In genomic region chr5:116420213-116420612, GRCm38 (mm10) we compare ENCODE assay signal across 11 mouse cellular contexts. TPM values are rescaled to one million over a fixed set of nuclear protein-coding genes. Genes with fewer than 3 reads are reported as not detected.
A peak's percentile ranks its signal among the peaks of the same experiment; 100 is the strongest.
DNase-seq lines count a peak whose midpoint lies in the region; ATAC-seq and TF ChIP-seq lines count a peak whose summit lies in the region.
"Had no signal": no experiment of that assay in that cellular context is flagged by ENCODE, and none has a peak within 500 bp of the region (broad histone marks: within the 10 kb centered on the region; RNA-seq: fewer than 3 reads in every experiment).

No protein-coding gene starts in this region.

- no peak for TF ChIP-seq EP300 in lung, postnatal 0 days (IDR thresholded peaks at IDR 0.05)
- no peak for TF ChIP-seq EP300 in stomach, postnatal 0 days (optimal IDR thresholded peaks at IDR 0.05)

- peak overlapping the region; percentile 93 for H3K27ac ChIP-seq in gastrocnemius, adult 2 months
- H3K27ac ChIP-seq in lung, postnatal 0 days (ENCODE audit: low read length), result peak overlapping the region; percentile 85
- peak overlapping the region; percentile 49; the same call in 1 of the 2 replicates for H3K27ac ChIP-seq in liver, embryonic 12.5 days
- peak overlapping the region; percentile 93 for H3K27ac ChIP-seq in stomach, postnatal 0 days (replicated peaks)

- no peaks in the 10 kb centered on the region for H3K9me3 ChIP-seq in lung, postnatal 0 days (ENCODE audit: low read length)
- H3K9me3 ChIP-seq in liver, embryonic 12.5 days (replicated peaks), result no peaks in the 10 kb centered on the region
- no peaks in the 10 kb centered on the region for H3K9me3 ChIP-seq in stomach, postnatal 0 days (ENCODE audit: control insufficient read depth, low read length)

- H3K27me3 ChIP-seq in lung, postnatal 0 days (replicated peaks; ENCODE audit: insufficient read depth, low read length), result no peaks in the 10 kb centered on the region
- H3K27me3 ChIP-seq in liver, embryonic 12.5 days (replicated peaks), result peaks cover 7% of the 10 kb centered on the region; the same call in 1 of the 2 replicates
- no peaks in the 10 kb centered on the region for H3K27me3 ChIP-seq in stomach, postnatal 0 days (ENCODE audit: control insufficient read depth, insufficient read depth, low read length)

- WGBS in lung, postnatal 0 days, result 96% methylated on average over 1 of the region's 1 CpGs
- WGBS in liver, embryonic 12.5 days (ENCODE audit: insufficient replicate concordance), result 80% methylated on average over 1 of the region's 1 CpGs
- WGBS in stomach, postnatal 0 days, result 80% methylated on average over 1 of the region's 1 CpGs

- DNase-seq in gastrocnemius, adult 2 months, result peak; percentile 25
- no peak for DNase-seq in gastrocnemius, postnatal 14 days
- DNase-seq in lung, postnatal 0 days (ENCODE audit: low spot score), result no peak
- DNase-seq in lung, postnatal 10 days, result no peak
- DNase-seq in stomach, postnatal 0 days (ENCODE audit: low spot score), result no peak
- DNase-seq in cerebellum, adult 9-10 months, result no peak
- DNase-seq in frontal cortex, postnatal 36 days (ENCODE audit: low spot score in 2 of 2), result no peak
- DNase-seq: cerebellum, postnatal 14 days; left cerebral cortex, postnatal 4 days; thymus, adult 2 months had no signal

- H3K4me2 ChIP-seq in lung, postnatal 0 days (replicated peaks; ENCODE audit: low read depth, low read length), result peak overlapping the region; percentile 55
- H3K4me2 ChIP-seq in liver, embryonic 12.5 days, result peak overlapping the region; percentile 2; the same call in 1 of the 2 replicates
- H3K4me2 ChIP-seq in stomach, postnatal 0 days (replicated peaks; ENCODE audit: low read depth), result peak overlapping the region; percentile 56

- H3K4me3 ChIP-seq in gastrocnemius, adult 2 months, result peak overlapping the region; percentile 94
- peak overlapping the region; percentile 26 for H3K4me3 ChIP-seq in lung, postnatal 0 days (ENCODE audit: low read depth, low read length)
- H3K4me3 ChIP-seq in liver, embryonic 12.5 days, result no peak overlapping the region
- H3K4me3 ChIP-seq in stomach, postnatal 0 days (ENCODE audit: low read depth, low read length), result peak overlapping the region; percentile 29

- TF ChIP-seq CTCF in gastrocnemius, adult 2 months (IDR thresholded peaks at IDR 0.05), result no peak
- TF ChIP-seq CTCF in lung, postnatal 0 days (IDR thresholded peaks at IDR 0.05), result no peak
- no peak for TF ChIP-seq CTCF in stomach, postnatal 0 days (IDR thresholded peaks at IDR 0.05; ENCODE audit: low read depth)

- H3K36me3 ChIP-seq in lung, postnatal 0 days (ENCODE audit: insufficient read depth, low read length), result no peaks in the 10 kb centered on the region
- H3K36me3 ChIP-seq in liver, embryonic 12.5 days, result no peaks in the 10 kb centered on the region
- no peaks in the 10 kb centered on the region; the same call in 1 of the 2 replicates for H3K36me3 ChIP-seq in stomach, postnatal 0 days (ENCODE audit: control insufficient read depth, insufficient read depth, low read length)

- peak overlapping the region; percentile 48; the same call in 1 of the 2 replicates for H3K9ac ChIP-seq in lung, postnatal 0 days (replicated peaks; ENCODE audit: low read depth)
- no peak overlapping the region for H3K9ac ChIP-seq in liver, embryonic 12.5 days
- 0 out of 2 replicates have a peak overlapping the region, but pooled peaks have one; percentile 55 for H3K9ac ChIP-seq in stomach, postnatal 0 days (ENCODE audit: low read length)

- intact Hi-C loops in gastrocnemius, adult 2 months (cut with DNase I), result loop anchor here (10.0 kb wide), 1 partner anchor 385 kb away; no protein-coding TSS in a partner anchor
- intact Hi-C loops in gastrocnemius, postnatal 14 days (cut with DNase I; ENCODE audit: low total_unique reads), result no loop called here

- peaks cover 5% of the 10 kb centered on the region; the same call in 1 of the 2 replicates for H3K4me1 ChIP-seq in lung, postnatal 0 days (ENCODE audit: insufficient read depth, low read depth, low read length)
- 0 out of 2 replicates have a peak, but pooled peaks cover 10% of the 10 kb centered on the region for H3K4me1 ChIP-seq in liver, embryonic 12.5 days
- peaks cover 5% of the 10 kb centered on the region for H3K4me1 ChIP-seq in stomach, postnatal 0 days (replicated peaks; ENCODE audit: control insufficient read depth, insufficient read depth)

- no peak for ATAC-seq in lung, postnatal 0 days
- no peak for ATAC-seq in liver, embryonic 12.5 days
- no peak for ATAC-seq in stomach, postnatal 0 days (ENCODE audit: low FRiP score, low TSS enrichment)

RNA-seq across cellular contexts. Expression of gene Hspb8, which starts 2.5 kb away (rescaled TPM):
- 100 to 1,000 TPM; 234 to 341 TPM for total RNA-seq in gastrocnemius, adult 2 months (2021)
- 100 to 1,000 TPM; 201 to 287 TPM for total RNA-seq in gastrocnemius, postnatal 14 days (2021)
- polyA plus RNA-seq in lung, postnatal 0 days (2015; fragmentation: Nextera tagmentation; extraction: Ambion mirVana), result 22.2 and 23.6 TPM in 2 replicates
- polyA plus RNA-seq in liver, embryonic 12.5 days (2016; fragmentation: Nextera tagmentation; extraction: Ambion mirVana), result 1.2 and 1.5 TPM in 2 replicates
- polyA plus RNA-seq in stomach, postnatal 0 days (2015; fragmentation: Nextera tagmentation; extraction: Ambion mirVana), result 28.9 and 29.0 TPM in 2 replicates

Comparison
In these comparisons a context has a peak if more than half of its experiments do, and no peak if none do; other contexts are left out.
1. H3K4me2 ChIP-seq: peak in every context shown above with its lines; median percentile 56 in stomach, postnatal 0 days; 55 in lung, postnatal 0 days; 2 in liver, embryonic 12.5 days.